18 mouse cellular contexts compared by ENCODE assay signal in genomic region chr13:58964701-58965359, GRCm38 (mm10).
DNase-seq lines count a peak whose midpoint lies in the region; ATAC-seq lines count a peak whose summit lies in the region.
"Had no signal": no experiment of that assay in that cellular context is flagged by ENCODE, and none has a peak within 500 bp of the region (broad histone marks: within the 10 kb centered on the region; RNA-seq: fewer than 3 reads in every experiment).

No protein-coding gene starts in this region.

- peak overlapping the region; percentile 6; the same call in 1 of the 2 replicates for H3K4me2 ChIP-seq in forebrain, embryonic 12.5 days
- no peak overlapping the region for H3K4me2 ChIP-seq in midbrain, embryonic 12.5 days (replicated peaks)
- H3K4me2 ChIP-seq: embryonic facial prominence, embryonic 15.5 days; heart, embryonic 13.5 days; limb, embryonic 13.5 days had no signal

- no peak overlapping the region for H3K4me3 ChIP-seq in forebrain, embryonic 12.5 days (replicated peaks)
- H3K4me3 ChIP-seq in midbrain, embryonic 12.5 days, result no peak overlapping the region
- H3K4me3 ChIP-seq: embryonic facial prominence, embryonic 15.5 days; gastrocnemius, adult 2 months; heart, embryonic 13.5 days; limb, embryonic 13.5 days had no signal

- no peaks in the 10 kb centered on the region for H3K9me3 ChIP-seq in forebrain, embryonic 12.5 days
- H3K9me3 ChIP-seq in midbrain, embryonic 12.5 days, result no peaks in the 10 kb centered on the region
- H3K9me3 ChIP-seq: embryonic facial prominence, embryonic 15.5 days; heart, embryonic 13.5 days; limb, embryonic 13.5 days had no signal

- no peak overlapping the region for H3K9ac ChIP-seq in forebrain, embryonic 12.5 days
- H3K9ac ChIP-seq in midbrain, embryonic 12.5 days (replicated peaks), result no peak overlapping the region
- H3K9ac ChIP-seq: embryonic facial prominence, embryonic 15.5 days; heart, embryonic 13.5 days; limb, embryonic 13.5 days had no signal

- ATAC-seq in forebrain, embryonic 12.5 days (ENCODE audit: low FRiP score), result peak; percentile 88
- ATAC-seq in midbrain, embryonic 12.5 days (ENCODE audit: low FRiP score, low read depth), result peak; percentile 82
- ATAC-seq in megakaryocyte progenitor cell, adult 5-6 weeks (replicated peaks; ENCODE audit: poor library complexity), result no peak
- ATAC-seq: CD4-positive, CD25-positive, alpha-beta regulatory T cell, adult 4 months; inflammation-experienced regulatory T-cells, adult 6 months had no signal

- H3K27me3 ChIP-seq in forebrain, embryonic 12.5 days, result peaks cover 16% of the 10 kb centered on the region
- H3K27me3 ChIP-seq in midbrain, embryonic 12.5 days, result no peaks in the 10 kb centered on the region
- H3K27me3 ChIP-seq: embryonic facial prominence, embryonic 15.5 days; heart, embryonic 13.5 days; limb, embryonic 13.5 days had no signal

- peaks cover 29% of the 10 kb centered on the region for H3K4me1 ChIP-seq in forebrain, embryonic 12.5 days
- H3K4me1 ChIP-seq in midbrain, embryonic 12.5 days, result peaks cover 35% of the 10 kb centered on the region
- H3K4me1 ChIP-seq: embryonic facial prominence, embryonic 15.5 days had no signal

- no peaks in the 10 kb centered on the region for H3K36me3 ChIP-seq in forebrain, embryonic 12.5 days (replicated peaks)
- no peaks in the 10 kb centered on the region for H3K36me3 ChIP-seq in midbrain, embryonic 12.5 days
- H3K36me3 ChIP-seq: embryonic facial prominence, embryonic 15.5 days; heart, embryonic 13.5 days; limb, embryonic 13.5 days had no signal

- WGBS in forebrain, embryonic 12.5 days, result 16% methylated on average over 12 of the region's 12 CpGs
- WGBS in midbrain, embryonic 12.5 days, result 48% methylated on average over 12 of the region's 12 CpGs

- H3K27ac ChIP-seq in forebrain, embryonic 12.5 days, result peak overlapping the region; percentile 76
- peak overlapping the region; percentile 52 for H3K27ac ChIP-seq in midbrain, embryonic 12.5 days (replicated peaks)
- H3K27ac ChIP-seq: embryonic facial prominence, embryonic 15.5 days; gastrocnemius, adult 2 months; heart, embryonic 13.5 days; limb, embryonic 13.5 days had no signal

- peak; percentile 30 for DNase-seq in layer of hippocampus, adult 11-12 months (ENCODE audit: low spot score)
- no peak for DNase-seq in layer of hippocampus, adult 9-10 months (ENCODE audit: low spot score)
- peak; percentile 47 for DNase-seq in brain, adult 2 months (ENCODE audit: low read depth, low spot score)
- DNase-seq in kidney, adult 18-20 months, result no peak
- DNase-seq in kidney, postnatal 4 days, result no peak
- DNase-seq: adrenal gland, adult 2 months; cerebellum, adult 11-12 months; gastrocnemius, adult 2 months; kidney, postnatal 10 days; thymus, adult 18-20 months had no signal

Comparison
In these comparisons a context has a peak if more than half of its experiments do, and no peak if none do; other contexts are left out.
1. DNase-seq: peak in layer of hippocampus, adult 11-12 months (single experiment) and brain, adult 2 months (single experiment); none in layer of hippocampus, adult 9-10 months (single experiment), kidney, adult 18-20 months (single experiment) and kidney, postnatal 4 days (0 of 2).